Mouse (Mus musculus) NIH3T3 (cell line): Measurements from ENCODE around the gene St3gal4.

Source experiments
- DNase-seq: peaks from one replicate; pipeline ENCODE4 v3.0.0-alpha.2; 2012; ENCODE audit warnings: low read depth

The St3gal4 gene

GRCm38 (mm10) chr9:35105884-35106880 is 12.9 kb downstream of the St3gal4 start:
- DNase-seq, result no peak

- no peak for DNase-seq
Observed at GRCm38 (mm10) chr9:35105438-35105837, 13.6 kb downstream of the St3gal4 start.

GRCm38 (mm10) chr9:35104711-35105110 is 14.4 kb downstream of the St3gal4 start:
- no peak for DNase-seq

- peak; percentile 23 for DNase-seq
Observed at GRCm38 (mm10) chr9:35098762-35099161, 20.3 kb downstream of the St3gal4 start.

GRCm38 (mm10) chr9:35097901-35098300 is 21.2 kb downstream of the St3gal4 start:
- no peak for DNase-seq

GRCm38 (mm10) chr9:35095726-35096125 is 23.3 kb downstream of the St3gal4 start:
- peak; percentile 17 for DNase-seq

- DNase-seq, result no peak
Observed at GRCm38 (mm10) chr9:35093350-35093749, 25.7 kb downstream of the St3gal4 start.

GRCm38 (mm10) chr9:35092904-35093303 is 26.2 kb downstream of the St3gal4 start:
- no peak for DNase-seq

- no peak for DNase-seq
Observed at GRCm38 (mm10) chr9:35061446-35061845, 57.6 kb downstream of the St3gal4 start.

- no peak for DNase-seq
Observed at GRCm38 (mm10) chr9:35059881-35060280, 59.2 kb downstream of the St3gal4 start.

- DNase-seq, result peak; percentile 32
Observed at GRCm38 (mm10) chr9:35058596-35059354, 60.3 kb downstream of the St3gal4 start.

GRCm38 (mm10) chr9:35058186-35058585 is 60.9 kb downstream of the St3gal4 start:
- DNase-seq, result no peak

- no peak for DNase-seq
Observed at GRCm38 (mm10) chr9:35057631-35058030, 61.4 kb downstream of the St3gal4 start.

- no peak for DNase-seq
Observed at GRCm38 (mm10) chr9:35056611-35057010, 62.5 kb downstream of the St3gal4 start.

GRCm38 (mm10) chr9:35055528-35056330 is 63.3 kb downstream of the St3gal4 start:
- DNase-seq, result no peak

- no peak for DNase-seq
Observed at GRCm38 (mm10) chr9:35053669-35054068, 65.4 kb downstream of the St3gal4 start.

GRCm38 (mm10) chr9:35053081-35053480 is 66.0 kb downstream of the St3gal4 start:
- DNase-seq, result no peak

- no peak for DNase-seq
Observed at GRCm38 (mm10) chr9:35052671-35053070, 66.4 kb downstream of the St3gal4 start.

GRCm38 (mm10) chr9:35051666-35052065 is 67.4 kb downstream of the St3gal4 start:
- no peak for DNase-seq

GRCm38 (mm10) chr9:35050701-35051454 is 68.2 kb downstream of the St3gal4 start:
- DNase-seq, result no peak

- no peak for DNase-seq
Observed at GRCm38 (mm10) chr9:35049891-35050527, 69.1 kb downstream of the St3gal4 start.
